Mouse (Mus musculus): ENCODE measurements around the gene Cym.
A peak's percentile ranks its signal among the peaks of the same experiment; 100 is the strongest.

The Cym gene

DNA sequence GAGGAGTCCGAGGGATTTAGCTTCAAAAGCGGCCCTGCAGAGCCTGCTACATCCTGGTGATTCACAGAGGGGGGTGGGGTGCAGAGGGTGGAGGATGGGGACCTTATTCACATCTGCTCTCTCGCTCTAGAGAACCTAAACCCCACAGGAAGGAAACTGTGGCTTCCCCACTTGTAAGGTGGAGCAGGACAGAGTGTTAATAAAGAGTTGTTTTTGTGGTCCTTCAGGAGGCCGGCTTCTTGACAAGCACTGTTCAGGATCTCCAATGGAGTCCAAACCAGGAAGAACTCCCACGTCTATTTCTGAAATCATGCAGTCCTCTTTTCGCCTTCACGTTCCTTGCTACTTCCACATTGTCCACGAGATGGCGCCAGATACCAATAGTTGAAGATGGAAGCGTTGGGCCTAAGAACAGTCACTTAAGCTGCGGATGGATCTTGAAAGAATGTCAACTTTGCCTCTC is 11.8 kb upstream of the Cym start:
- Histone ChIP-seq H3K27me3 (ENCODE audit: insufficient read depth, low read length) (peaks cover 18% of the 10 kb centered on the region), H3K4me1 (replicated peaks; ENCODE audit: low read depth, low read length) (no peaks in the 10 kb centered on the region), H3K9me3 (ENCODE audit: low read length) (no peaks in the 10 kb centered on the region), H3K36me3 (ENCODE audit: insufficient read depth, low read length) (no peaks in the 10 kb centered on the region), H3K4me3 (replicated peaks; ENCODE audit: low read length) (no peak overlapping the region)
- peak; percentile 67 for TF ChIP-seq CTCF (conservative IDR thresholded peaks at IDR 0.05; ENCODE audit: low read length)
- TF ChIP-seq NANOG (IDR thresholded peaks at IDR 0.05; ENCODE audit: borderline replicate concordance, low read length), result no peak

DNA sequence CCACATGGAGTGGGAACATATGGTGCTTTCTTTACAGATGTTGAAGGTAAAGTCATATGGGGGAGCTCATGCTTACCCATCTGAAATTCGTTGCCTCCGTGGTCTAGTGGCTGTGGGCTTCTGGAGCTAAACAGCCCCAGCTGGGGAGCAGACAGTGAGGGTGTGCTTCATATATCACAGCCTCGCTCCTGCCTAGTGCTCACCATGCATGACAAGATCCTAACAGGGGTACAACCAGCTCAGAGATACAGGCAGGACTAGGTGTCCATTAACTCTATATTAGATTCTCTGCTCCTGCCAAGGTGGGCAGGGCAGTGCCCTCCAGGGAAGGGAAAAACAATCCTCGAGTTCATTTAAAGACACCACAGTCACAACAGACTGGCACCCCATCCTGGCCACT is 9.7 kb upstream of the Cym start:
- Histone ChIP-seq H3K9me3 (ENCODE audit: low read length) (no peaks in the 10 kb centered on the region), H3K4me3 (replicated peaks; ENCODE audit: low read length) (no peak overlapping the region), H3K4me1 (replicated peaks; ENCODE audit: low read depth, low read length) (no peaks in the 10 kb centered on the region), H3K27me3 (ENCODE audit: insufficient read depth, low read length) (peaks cover 18% of the 10 kb centered on the region), H3K36me3 (ENCODE audit: insufficient read depth, low read length) (no peaks in the 10 kb centered on the region)
- TF ChIP-seq CTCF (conservative IDR thresholded peaks at IDR 0.05; ENCODE audit: low read length) (no peak), NANOG (IDR thresholded peaks at IDR 0.05; ENCODE audit: borderline replicate concordance, low read length) (no peak)

DNA sequence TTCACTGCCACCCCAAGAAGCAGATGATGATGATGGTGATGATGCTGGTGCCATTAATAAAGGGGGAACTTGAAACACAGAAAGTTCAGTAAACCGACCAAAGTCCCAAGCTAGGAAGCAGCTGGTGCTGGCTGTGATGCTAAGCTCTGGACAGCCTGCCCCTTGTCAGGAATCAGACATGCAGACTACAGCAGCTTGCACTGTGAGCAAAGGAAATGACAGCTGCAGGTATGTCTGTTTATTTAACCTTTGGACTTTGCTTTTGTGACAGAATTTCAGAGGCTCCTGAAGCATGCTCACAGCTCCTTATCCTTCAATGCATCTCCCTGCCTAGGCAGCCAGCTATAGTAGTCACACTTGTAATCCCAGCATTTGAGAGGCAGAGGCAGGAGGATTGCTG is 9.0 kb upstream of the Cym start, which contains the start of gene A630076J17Rik:
Gene A630076J17Rik, plus strand, starts transcription at position 88 of the 400 bp plus-strand sequence.
- Histone ChIP-seq H3K36me3 (ENCODE audit: insufficient read depth, low read length) (no peaks in the 10 kb centered on the region), H3K9me3 (ENCODE audit: low read length) (no peaks in the 10 kb centered on the region), H3K4me1 (replicated peaks; ENCODE audit: low read depth, low read length) (no peaks in the 10 kb centered on the region), H3K4me3 (replicated peaks; ENCODE audit: low read length) (no peak within 1 kb of the TSS), H3K27me3 (ENCODE audit: insufficient read depth, low read length) (peaks cover 18% of the 10 kb centered on the region)
- TF ChIP-seq POU5F1 (IDR thresholded peaks at IDR 0.05; ENCODE audit: borderline replicate concordance, low read length), result no peak

DNA sequence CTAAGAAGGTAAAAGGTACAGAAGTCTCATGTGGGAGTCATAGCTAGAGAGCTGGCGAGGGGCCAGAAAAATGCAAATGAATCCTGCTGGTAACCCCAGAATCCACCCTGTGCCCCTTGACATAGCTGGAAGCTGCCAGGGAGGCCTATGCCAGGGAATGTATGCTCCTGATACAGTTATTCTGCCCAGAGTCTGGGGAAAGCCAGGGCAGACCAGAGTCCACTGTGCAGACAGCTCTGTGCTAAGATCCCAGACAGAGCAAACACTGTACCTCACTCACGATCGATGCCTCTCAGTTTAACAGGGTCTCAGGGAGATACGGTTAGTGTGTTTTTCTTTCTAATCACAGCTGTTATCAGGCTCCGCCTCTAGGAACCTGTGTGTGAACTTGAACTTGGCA is 8.3 kb upstream of the Cym start:
- H3K36me3 ChIP-seq (ENCODE audit: insufficient read depth, low read length), result no peaks in the 10 kb centered on the region
- no peaks in the 10 kb centered on the region for H3K4me1 ChIP-seq (replicated peaks; ENCODE audit: low read depth, low read length)
- H3K27me3 ChIP-seq (ENCODE audit: insufficient read depth, low read length), result peaks cover 18% of the 10 kb centered on the region
- TF ChIP-seq NANOG (IDR thresholded peaks at IDR 0.05; ENCODE audit: borderline replicate concordance, low read length) (no peak), POU5F1 (IDR thresholded peaks at IDR 0.05; ENCODE audit: borderline replicate concordance, low read length) (no peak), CTCF (conservative IDR thresholded peaks at IDR 0.05; ENCODE audit: low read length) (no peak)
- H3K4me3 ChIP-seq (replicated peaks; ENCODE audit: low read length), result no peak overlapping the region
- H3K9me3 ChIP-seq (ENCODE audit: low read length), result no peaks in the 10 kb centered on the region

DNA sequence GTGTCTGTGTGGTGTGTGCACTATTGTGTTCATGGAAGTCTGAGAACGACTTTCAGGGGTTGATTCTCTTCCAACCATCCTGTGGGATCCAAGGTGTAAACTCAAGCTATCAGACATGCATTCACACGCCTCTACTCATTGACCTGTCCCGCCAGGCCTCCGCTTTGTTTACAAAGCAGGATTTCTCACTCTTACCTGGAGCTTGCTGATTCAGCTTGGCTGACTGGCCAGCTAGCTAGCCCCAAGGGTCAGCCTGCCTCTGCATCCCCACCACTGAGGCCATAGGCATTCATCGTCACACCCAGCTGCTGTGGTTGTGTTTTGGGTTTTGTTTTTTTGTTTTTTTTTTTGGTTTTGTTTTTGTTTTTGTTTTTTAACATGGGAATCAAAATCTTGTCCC is 7.7 kb upstream of the Cym start:
- H3K36me3 ChIP-seq (ENCODE audit: insufficient read depth, low read length), result no peaks in the 10 kb centered on the region
- peaks cover 5% of the 10 kb centered on the region for H3K9me3 ChIP-seq (ENCODE audit: low read length)
- no peak for TF ChIP-seq CTCF (conservative IDR thresholded peaks at IDR 0.05; ENCODE audit: low read length)
- TF ChIP-seq POU5F1 (IDR thresholded peaks at IDR 0.05; ENCODE audit: borderline replicate concordance, low read length), result no peak
- no peak for TF ChIP-seq NANOG (IDR thresholded peaks at IDR 0.05; ENCODE audit: borderline replicate concordance, low read length)
- peaks cover 18% of the 10 kb centered on the region for H3K27me3 ChIP-seq (ENCODE audit: insufficient read depth, low read length)
- H3K4me3 ChIP-seq (replicated peaks; ENCODE audit: low read length), result no peak overlapping the region
- no peaks in the 10 kb centered on the region for H3K4me1 ChIP-seq (replicated peaks; ENCODE audit: low read depth, low read length)

DNA sequence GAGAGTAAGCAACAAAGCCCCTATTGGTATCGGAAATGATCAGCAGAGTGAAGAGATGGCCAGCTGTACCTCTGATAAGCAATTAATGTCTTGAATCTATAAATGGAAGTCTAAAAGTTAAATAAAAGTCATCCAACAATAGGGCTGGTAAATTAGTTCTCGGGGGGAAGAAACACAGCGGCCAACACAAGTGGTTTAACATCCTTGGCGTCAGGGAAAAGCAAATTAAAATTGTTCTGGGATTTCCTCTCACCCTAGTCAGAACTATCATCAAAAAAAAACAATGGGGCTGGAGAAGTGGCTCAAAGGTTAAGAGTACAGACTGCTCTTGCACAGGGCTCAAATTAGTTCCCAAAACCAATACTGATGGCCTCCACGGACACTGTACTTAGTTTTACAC is 4.3 kb upstream of the Cym start:
- Histone ChIP-seq H3K36me3 (ENCODE audit: insufficient read depth, low read length) (no peaks in the 10 kb centered on the region), H3K9me3 (ENCODE audit: low read length) (peaks cover 8% of the 10 kb centered on the region), H3K4me1 (replicated peaks; ENCODE audit: low read depth, low read length) (no peaks in the 10 kb centered on the region), H3K4me3 (replicated peaks; ENCODE audit: low read length) (no peak overlapping the region), H3K27me3 (ENCODE audit: insufficient read depth, low read length) (0 out of 2 replicates have a peak, but pooled peaks cover 2% of the 10 kb centered on the region)
- TF ChIP-seq NANOG (IDR thresholded peaks at IDR 0.05; ENCODE audit: borderline replicate concordance, low read length) (no peak), CTCF (conservative IDR thresholded peaks at IDR 0.05; ENCODE audit: low read length) (no peak), POU5F1 (IDR thresholded peaks at IDR 0.05; ENCODE audit: borderline replicate concordance, low read length) (no peak)

DNA sequence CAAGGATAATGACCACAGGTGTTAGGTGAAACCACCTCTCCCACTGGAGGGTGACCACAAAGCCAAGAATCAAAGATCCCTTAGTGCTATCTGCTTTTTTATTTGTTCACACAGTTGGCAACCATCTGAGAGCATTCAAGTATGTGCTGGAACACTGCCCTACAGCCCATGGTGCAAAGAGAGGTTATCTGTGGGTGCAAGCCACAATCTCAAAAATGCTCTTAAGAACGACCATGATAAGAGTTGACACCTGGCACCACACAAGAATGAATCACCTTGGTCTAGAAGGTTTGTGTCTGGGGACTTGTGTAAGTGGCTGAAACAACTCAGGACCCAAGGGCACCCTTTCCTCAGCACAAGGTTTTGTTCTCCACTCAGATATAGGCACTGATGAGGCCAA is 1.7 kb upstream of the Cym start:
- Histone ChIP-seq H3K27me3 (ENCODE audit: insufficient read depth, low read length) (0 out of 2 replicates have a peak, but pooled peaks cover 8% of the 10 kb centered on the region), H3K4me1 (replicated peaks; ENCODE audit: low read depth, low read length) (no peaks in the 10 kb centered on the region), H3K9me3 (ENCODE audit: low read length) (peaks cover 8% of the 10 kb centered on the region), H3K4me3 (replicated peaks; ENCODE audit: low read length) (no peak overlapping the region), H3K36me3 (ENCODE audit: insufficient read depth, low read length) (no peaks in the 10 kb centered on the region)
- TF ChIP-seq NANOG (IDR thresholded peaks at IDR 0.05; ENCODE audit: borderline replicate concordance, low read length) (no peak), CTCF (conservative IDR thresholded peaks at IDR 0.05; ENCODE audit: low read length) (no peak), POU5F1 (IDR thresholded peaks at IDR 0.05; ENCODE audit: borderline replicate concordance, low read length) (no peak)

DNA sequence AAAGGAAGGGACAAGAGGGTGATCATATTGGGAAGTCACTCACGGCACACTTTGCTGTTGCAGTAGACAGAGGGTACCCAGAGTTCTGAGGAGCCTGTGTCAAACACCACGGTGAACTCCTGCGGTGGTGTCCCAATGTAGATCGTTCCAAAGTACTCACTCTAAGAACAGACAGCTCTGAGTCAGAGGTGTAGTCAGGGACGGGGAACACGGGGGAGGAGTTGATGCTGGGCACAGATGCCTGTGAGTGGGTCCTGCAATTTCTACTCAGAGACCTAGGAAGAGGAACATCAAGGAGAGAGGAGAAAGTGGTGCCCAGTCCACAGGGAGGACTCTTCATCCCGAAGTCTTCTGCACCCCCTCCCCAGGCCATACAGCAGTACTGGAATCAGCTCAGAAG is 3.0 kb downstream of the Cym start:
- TF ChIP-seq CTCF (conservative IDR thresholded peaks at IDR 0.05; ENCODE audit: low read length), result no peak
- no peak for TF ChIP-seq POU5F1 (IDR thresholded peaks at IDR 0.05; ENCODE audit: borderline replicate concordance, low read length)
- TF ChIP-seq NANOG (IDR thresholded peaks at IDR 0.05; ENCODE audit: borderline replicate concordance, low read length), result no peak
- Histone ChIP-seq H3K9me3 (ENCODE audit: low read length) (no peaks in the 10 kb centered on the region), H3K4me3 (replicated peaks; ENCODE audit: low read length) (no peak overlapping the region), H3K4me1 (replicated peaks; ENCODE audit: low read depth, low read length) (no peaks in the 10 kb centered on the region), H3K36me3 (ENCODE audit: insufficient read depth, low read length) (no peaks in the 10 kb centered on the region), H3K27me3 (ENCODE audit: insufficient read depth, low read length) (0 out of 2 replicates have a peak, but pooled peaks cover 8% of the 10 kb centered on the region)

DNA sequence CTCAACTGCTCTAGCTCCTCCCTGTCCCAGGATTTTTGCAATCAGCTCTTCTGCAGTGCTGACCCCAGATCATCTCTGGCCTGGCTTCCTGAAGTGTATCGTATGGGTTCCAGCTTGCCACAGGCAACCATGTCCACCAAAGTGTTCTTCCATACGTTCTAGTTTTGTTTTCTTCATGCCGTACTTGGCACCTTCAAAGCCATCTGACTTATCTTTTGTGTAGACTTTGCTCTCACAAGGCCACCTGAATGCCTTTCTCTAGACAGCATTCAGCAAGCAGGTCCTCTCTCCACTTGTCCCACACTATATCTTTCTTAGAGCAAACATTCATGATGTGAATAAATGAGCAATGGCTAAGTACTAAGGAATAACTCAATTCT is 4.4 kb downstream of the Cym start:
- TF ChIP-seq CTCF (conservative IDR thresholded peaks at IDR 0.05; ENCODE audit: low read length), result no peak
- TF ChIP-seq POU5F1 (IDR thresholded peaks at IDR 0.05; ENCODE audit: borderline replicate concordance, low read length), result no peak
- no peak for TF ChIP-seq NANOG (IDR thresholded peaks at IDR 0.05; ENCODE audit: borderline replicate concordance, low read length)

More for the DNA sequence above, 4.4 kb downstream of the Cym start:
- H3K9me3 ChIP-seq (ENCODE audit: low read length), result no peaks in the 10 kb centered on the region
- H3K4me3 ChIP-seq (replicated peaks; ENCODE audit: low read length), result no peak overlapping the region
- no peaks in the 10 kb centered on the region for H3K4me1 ChIP-seq (replicated peaks; ENCODE audit: low read depth, low read length)
- H3K27me3 ChIP-seq (ENCODE audit: insufficient read depth, low read length), result 0 out of 2 replicates have a peak, but pooled peaks cover 8% of the 10 kb centered on the region
- H3K36me3 ChIP-seq (ENCODE audit: insufficient read depth, low read length), result no peaks in the 10 kb centered on the region

Measured in E14TG2a.4 (cell line).